Mouse (Mus musculus): ENCODE results near the gene Pip5kl1.

Gene Pip5kl1

GRCm38 (mm10) chr2:32574497-32574896, at the start of gene Pip5kl1:
Gene Pip5kl1 (plus strand): TSS chr2:32574797.
- CTCF ChIA-PET = no interaction called here

DNA sequence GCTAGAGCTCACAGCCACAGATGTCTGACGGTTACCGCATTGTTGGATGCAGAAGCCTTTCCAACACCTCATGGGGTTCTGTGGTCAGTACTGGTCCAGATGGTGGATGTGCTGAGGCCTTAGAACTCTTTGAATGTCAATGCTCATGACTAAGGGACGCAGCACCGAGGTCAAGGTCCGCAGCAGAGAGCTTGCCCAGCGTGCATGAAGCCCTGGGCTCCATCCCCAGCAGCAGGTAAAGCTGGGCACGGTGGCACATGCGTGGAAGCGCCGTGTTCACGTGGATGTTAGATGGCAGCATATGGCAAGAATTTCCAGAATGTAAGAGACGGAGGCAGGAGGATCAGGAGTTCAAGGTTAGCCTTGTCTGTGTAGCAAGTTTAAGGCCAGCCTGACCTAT, 48.8 kb upstream of the Pip5kl1 start:
- CTCF ChIA-PET = no interaction called here

GRCm38 (mm10) chr2:32527468-32527966, 47.1 kb upstream of the Pip5kl1 start:
- CTCF ChIA-PET = no interaction called here

GRCm38 (mm10) chr2:32528326-32528725, 46.3 kb upstream of the Pip5kl1 start:
- CTCF ChIA-PET = no interaction called here

DNA sequence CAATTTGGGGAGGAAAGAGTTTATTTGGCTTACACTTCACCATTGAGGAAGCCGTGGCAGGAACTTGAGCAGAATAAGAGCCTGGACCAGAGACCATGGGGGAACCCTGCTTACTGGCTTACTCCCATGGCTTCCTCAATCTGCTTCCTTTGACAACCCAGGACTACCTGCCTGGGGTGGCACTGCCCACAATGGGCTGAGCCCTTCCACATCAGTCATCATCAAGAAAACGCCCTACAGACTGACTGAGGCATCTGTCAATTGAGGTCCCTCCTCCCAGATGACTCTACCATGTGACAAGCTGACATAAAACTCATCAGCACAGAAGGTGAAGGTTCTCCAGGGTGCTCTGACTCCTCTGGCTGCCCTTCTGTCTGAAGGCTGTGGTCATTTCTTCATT, 44.1 kb upstream of the Pip5kl1 start:
- CTCF ChIA-PET = no interaction called here

DNA sequence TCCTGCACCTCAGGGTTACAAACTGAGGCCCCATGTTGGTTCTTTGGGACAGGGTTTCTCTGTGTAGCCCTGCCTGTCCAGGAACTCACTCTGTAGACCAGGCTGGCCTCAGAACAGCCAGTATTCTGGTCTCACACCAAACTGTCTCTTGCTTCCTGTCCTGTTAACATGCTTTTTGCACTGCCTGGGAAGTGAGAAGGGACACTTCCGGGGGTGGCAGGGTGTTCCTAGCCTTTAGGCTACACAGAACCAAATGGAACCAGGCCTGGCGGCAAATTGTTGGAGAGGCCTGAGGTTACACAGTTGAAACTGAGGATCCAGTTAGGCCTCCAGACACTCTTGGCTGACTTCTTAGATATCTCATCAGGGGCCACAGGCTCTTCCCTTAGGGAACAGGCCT, 41.4 kb upstream of the Pip5kl1 start:
- CTCF ChIA-PET = no interaction called here

- CTCF ChIA-PET = interaction anchor here (0.9 to 1.3 kb wide), 2 partner anchors 39 to 43 kb away, joined by 3 to 4 read pairs; no protein-coding TSS in a partner anchor
Observed at GRCm38 (mm10) chr2:32534061-32534732, 40.4 kb upstream of the Pip5kl1 start.

DNA sequence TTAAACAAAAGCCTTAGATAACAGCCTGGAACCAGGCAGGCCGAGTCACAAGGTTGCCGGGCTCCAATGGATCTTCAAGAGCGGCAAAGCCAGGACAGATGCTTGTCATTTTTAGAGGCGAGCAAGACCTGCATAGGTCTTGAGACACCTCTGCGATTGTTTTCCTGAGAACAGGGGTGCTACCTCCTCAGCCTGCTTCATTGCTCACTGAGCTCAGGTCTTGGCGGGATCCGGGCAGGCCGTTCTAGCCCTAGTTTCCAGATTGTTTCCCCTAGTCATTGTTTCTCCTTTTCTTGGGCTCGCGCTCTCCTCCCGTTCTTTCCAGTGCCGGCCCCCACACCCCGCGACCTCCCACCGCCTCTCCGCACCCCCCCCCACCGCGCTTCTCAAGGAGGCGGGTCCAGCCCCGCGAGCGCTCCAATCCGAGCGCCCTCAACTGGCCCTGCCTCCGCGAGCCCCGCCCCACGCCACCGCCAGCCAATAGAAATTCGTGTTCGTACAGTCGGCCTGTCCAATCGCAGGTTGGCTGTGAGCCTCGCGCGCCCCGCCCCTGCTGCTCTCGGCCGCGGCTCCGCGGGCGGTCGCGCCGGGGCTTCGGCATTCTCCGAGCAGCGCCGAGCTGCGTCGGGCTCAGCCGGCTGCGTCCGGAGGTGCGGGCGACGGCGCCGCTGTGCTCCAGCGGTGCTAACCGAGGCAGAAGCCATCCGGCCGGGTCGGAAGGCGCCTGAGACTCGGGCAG, 39.7 kb upstream of the Pip5kl1 start, which contains the start of gene Fam102a:
Fam102a (plus strand) TSS at position 600 of the 739 bp plus-strand sequence.
- CTCF ChIA-PET = interaction anchor here (0.9 to 1.3 kb wide), 2 partner anchors 39 to 44 kb away, joined by 3 to 4 read pairs; no protein-coding TSS in a partner anchor

DNA sequence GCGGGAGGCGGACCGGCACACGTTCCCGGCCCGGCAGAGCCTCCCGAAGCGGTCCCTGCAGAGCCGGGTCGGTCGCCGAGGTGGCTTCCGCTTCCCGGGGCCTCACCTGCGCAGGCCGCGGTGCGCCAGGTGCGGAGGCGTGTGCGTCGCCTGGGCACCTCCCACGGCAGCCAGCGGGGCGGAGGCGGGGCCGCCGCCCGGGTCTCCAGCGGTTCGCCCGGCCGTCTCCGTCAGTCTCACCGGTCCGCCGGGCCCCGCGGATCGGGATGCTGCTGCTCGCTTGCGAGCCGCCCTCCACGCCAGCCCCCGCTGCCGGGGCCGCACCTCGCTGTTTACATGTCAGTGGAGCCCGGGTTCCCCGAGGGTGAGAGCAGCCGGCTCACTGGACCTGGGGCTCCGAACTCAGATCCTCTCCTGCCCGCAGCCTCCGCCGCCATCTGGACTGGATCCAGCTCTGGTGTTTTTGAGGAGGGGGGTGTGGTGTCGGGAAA, 39.1 kb upstream of the Pip5kl1 start:
- CTCF ChIA-PET = no interaction called here

DNA sequence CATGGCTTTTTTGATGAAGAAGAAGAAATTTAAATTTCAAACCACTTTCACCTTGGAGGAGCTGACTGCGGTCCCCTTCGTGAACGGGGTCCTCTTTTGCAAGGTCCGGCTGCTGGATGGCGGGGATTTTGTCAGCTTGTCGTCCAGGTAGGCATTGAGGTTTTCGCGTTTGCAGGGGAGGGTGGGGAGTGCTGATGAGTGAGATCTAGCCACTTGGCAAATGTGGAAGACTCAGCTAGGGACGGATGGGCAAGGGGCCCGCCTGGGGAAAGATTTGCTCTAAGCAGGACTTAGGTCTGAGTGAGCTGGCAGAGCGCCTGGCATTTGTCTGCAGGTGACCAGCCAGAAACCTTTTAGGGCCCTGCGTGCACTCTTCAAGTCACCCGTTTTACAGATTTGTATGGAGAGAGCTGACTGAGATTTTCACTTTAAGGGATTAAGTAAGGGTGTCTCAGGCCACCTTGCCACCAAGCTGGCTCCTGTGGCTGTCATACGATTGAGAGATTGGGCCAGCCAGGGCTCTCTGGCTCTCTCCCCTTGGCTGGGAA, 38.4 kb upstream of the Pip5kl1 start:
- CTCF ChIA-PET = interaction anchor here (1.2 to 2.5 kb wide), 2 partner anchors 16 to 47 kb away, joined by 3 to 7 read pairs; no protein-coding TSS in a partner anchor

DNA sequence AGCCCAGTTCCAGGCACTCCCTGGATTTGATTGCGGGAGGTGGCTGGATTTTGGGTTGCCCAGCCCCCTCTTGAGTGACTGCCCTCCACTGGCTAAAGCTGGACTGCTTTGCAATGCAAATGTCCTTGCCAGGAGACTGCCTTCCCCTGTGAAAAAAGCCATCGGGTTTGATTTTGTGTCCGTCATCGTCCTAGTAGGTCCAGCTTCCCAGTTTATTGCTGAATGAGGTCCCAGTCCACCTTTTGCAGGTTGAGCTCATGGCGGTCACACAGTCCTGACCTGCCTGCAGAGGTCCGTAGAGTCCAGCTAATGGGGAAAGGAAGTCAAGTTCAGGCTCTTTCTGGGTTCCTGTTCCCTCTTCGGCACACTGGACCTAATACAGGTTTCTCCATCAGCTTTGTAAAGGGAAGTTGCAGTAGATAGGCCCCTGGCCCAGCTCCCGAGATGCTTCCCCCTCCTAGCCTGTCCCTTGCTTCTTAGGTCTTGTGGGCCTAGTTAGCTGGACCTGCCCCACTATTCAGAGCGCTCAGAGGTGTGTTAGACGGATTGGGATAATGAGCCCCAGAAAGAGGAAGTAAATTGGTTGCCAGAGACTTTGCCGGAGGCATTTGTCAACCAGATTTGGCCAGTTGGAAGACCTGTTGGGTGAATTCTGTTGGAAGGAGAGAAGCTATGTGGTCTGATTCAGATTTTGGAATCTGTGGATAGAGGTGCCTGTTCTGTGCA, 37.8 kb upstream of the Pip5kl1 start:
- CTCF ChIA-PET = interaction anchor here (0.5 to 2.5 kb wide), 3 partner anchors 15 to 48 kb away, joined by 3 to 7 read pairs (median 3); no protein-coding TSS in a partner anchor

GRCm38 (mm10) chr2:32537360-32537905, 37.2 kb upstream of the Pip5kl1 start:
- CTCF ChIA-PET = interaction anchor here (0.5 to 2.5 kb wide), 2 partner anchors 47 to 49 kb away, joined by 3 to 7 read pairs; no protein-coding TSS in a partner anchor

GRCm38 (mm10) chr2:32537941-32538340, 36.7 kb upstream of the Pip5kl1 start:
- CTCF ChIA-PET = interaction anchor here (2.5 kb wide), 1 partner anchor 49 kb away, joined by 7 read pairs; no protein-coding TSS in a partner anchor

DNA sequence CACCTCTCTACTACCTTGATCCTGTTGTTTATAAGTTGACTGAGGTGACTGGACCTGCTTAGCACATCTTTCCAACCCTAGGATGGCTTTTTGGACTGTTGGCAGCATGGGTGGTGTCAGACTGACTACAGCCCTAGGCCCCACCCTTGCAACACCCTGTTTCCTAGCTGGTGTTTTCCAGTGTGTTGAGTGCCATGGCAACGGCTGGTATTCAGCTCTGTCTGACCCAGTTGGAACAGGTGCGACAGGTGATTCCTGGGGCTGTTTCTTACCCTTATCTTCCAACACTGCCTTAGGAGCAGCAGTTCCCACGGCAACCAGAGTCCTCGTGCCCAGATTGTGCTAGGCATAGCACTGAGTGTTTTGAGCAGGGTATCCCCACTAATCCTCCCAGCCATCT, 36.1 kb upstream of the Pip5kl1 start:
- CTCF ChIA-PET = interaction anchor here (2.5 kb wide), 1 partner anchor 50 kb away, joined by 7 read pairs; no protein-coding TSS in a partner anchor

GRCm38 (mm10) chr2:32539452-32539981, 35.1 kb upstream of the Pip5kl1 start:
- CTCF ChIA-PET = interaction anchor here (0.6 kb wide), 1 partner anchor 1901 kb away, joined by 9 read pairs; no protein-coding TSS in a partner anchor

- CTCF ChIA-PET = no interaction called here
Observed at GRCm38 (mm10) chr2:32541333-32541908, 33.2 kb upstream of the Pip5kl1 start.

DNA sequence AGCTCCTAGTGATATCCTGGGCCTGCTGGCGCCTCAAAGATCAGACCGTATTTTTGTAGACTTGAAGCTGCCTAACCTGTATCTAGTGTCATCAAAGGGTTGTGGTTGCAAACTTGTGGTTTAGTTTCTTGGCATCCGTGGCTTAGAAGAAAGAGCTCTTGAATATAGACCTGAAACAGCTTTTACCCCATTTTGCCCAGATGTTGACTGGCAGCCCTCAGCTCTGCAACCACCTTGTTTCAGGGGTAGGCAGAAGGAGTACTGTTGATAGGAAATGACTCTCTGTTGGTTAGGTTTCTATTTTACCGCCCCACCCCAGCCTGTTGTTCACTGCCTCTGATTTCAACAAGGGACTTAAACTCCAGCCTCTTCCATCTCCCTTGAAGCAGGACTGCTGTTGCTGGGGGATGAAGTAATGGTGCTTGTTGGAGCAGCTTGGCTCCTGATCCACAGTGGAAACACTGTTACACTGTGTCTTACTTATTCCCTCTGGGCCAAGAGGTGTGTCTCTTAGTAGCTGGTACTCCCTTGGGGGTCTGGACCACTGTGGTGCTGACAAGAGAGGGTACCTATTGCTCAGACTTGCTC, 32.5 kb upstream of the Pip5kl1 start:
- CTCF ChIA-PET = no interaction called here

DNA sequence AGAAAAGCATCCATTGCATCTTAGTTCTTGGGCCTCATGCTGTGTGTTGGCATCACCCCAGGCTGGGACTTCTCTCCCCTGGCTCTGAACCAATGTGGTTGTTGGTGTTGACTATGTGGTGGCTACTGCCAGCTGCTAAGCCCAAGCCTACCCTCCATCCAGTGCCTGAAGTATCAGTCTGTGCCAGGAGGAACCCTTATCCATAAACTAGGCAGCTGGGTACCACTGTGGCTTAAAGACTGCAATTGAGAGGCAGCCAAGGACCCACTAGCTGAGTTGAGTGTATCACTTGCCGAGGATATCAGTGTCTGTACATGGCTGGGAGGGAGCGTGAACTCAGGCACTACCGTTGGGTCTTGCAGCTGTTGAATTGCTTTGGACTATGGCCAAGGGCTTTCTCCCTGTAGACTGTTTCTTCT, 31.6 kb upstream of the Pip5kl1 start:
- CTCF ChIA-PET = interaction anchor here (0.6 kb wide), 1 partner anchor 43 kb away, joined by 3 read pairs; no protein-coding TSS in a partner anchor

GRCm38 (mm10) chr2:32546951-32547350, 27.6 kb upstream of the Pip5kl1 start:
- CTCF ChIA-PET = no interaction called here

- CTCF ChIA-PET = no interaction called here
Observed at GRCm38 (mm10) chr2:32547380-32547779, 27.2 kb upstream of the Pip5kl1 start.

Data from spleen, embryonic (tissue).